Mouse (Mus musculus): ENCODE results near the gene Hoxc9.

Hoxc9 gene

GRCm38 (mm10) chr15:102996548-102996947 is 20.3 kb downstream of the Hoxc9 start:
- in situ Hi-C loops (cut with MboI; ENCODE audit: unreplicated experiment in 2 of 2): no loop called here

- in situ Hi-C loops (cut with MboI; ENCODE audit: unreplicated experiment in 2 of 2): no loop called here
These were observed 21.2 kb downstream of the Hoxc9 start for GRCm38 (mm10) chr15:102997431-102997830.

GRCm38 (mm10) chr15:102997939-102998355 is 21.7 kb downstream of the Hoxc9 start, which contains the start of gene Hoxc6:
TSS of gene Hoxc6 (plus strand) at chr15:102998257.
- in situ Hi-C loops (cut with MboI; ENCODE audit: unreplicated experiment in 2 of 2): no loop called here

GRCm38 (mm10) chr15:102998608-102999182 is 22.5 kb downstream of the Hoxc9 start:
- in situ Hi-C loops (cut with MboI; ENCODE audit: unreplicated experiment in 2 of 2): no loop called here

GRCm38 (mm10) chr15:102999183-102999831 is 23.1 kb downstream of the Hoxc9 start:
- in situ Hi-C loops (cut with MboI; ENCODE audit: unreplicated experiment in 2 of 2): no loop called here

- in situ Hi-C loops (cut with MboI; ENCODE audit: unreplicated experiment in 2 of 2): no loop called here
These were observed 23.7 kb downstream of the Hoxc9 start for GRCm38 (mm10) chr15:102999955-103000354.

GRCm38 (mm10) chr15:103000501-103000901 is 24.3 kb downstream of the Hoxc9 start:
- in situ Hi-C loops (cut with MboI; ENCODE audit: unreplicated experiment in 2 of 2): no loop called here

GRCm38 (mm10) chr15:103001370-103001769 is 25.1 kb downstream of the Hoxc9 start:
- in situ Hi-C loops (cut with MboI; ENCODE audit: unreplicated experiment in 2 of 2): no loop called here

GRCm38 (mm10) chr15:103002156-103002555 is 25.9 kb downstream of the Hoxc9 start:
- in situ Hi-C loops (cut with MboI; ENCODE audit: unreplicated experiment in 2 of 2): no loop called here

- in situ Hi-C loops (cut with MboI; ENCODE audit: unreplicated experiment in 2 of 2): no loop called here
These were observed 26.7 kb downstream of the Hoxc9 start for GRCm38 (mm10) chr15:103002821-103003448.

GRCm38 (mm10) chr15:103005308-103005707 is 29.1 kb downstream of the Hoxc9 start:
- in situ Hi-C loops (cut with MboI; ENCODE audit: unreplicated experiment in 2 of 2): no loop called here

GRCm38 (mm10) chr15:103005797-103006196 is 29.6 kb downstream of the Hoxc9 start:
- in situ Hi-C loops (cut with MboI; ENCODE audit: unreplicated experiment in 2 of 2): no loop called here

- in situ Hi-C loops (cut with MboI; ENCODE audit: unreplicated experiment in 2 of 2): no loop called here
These were observed 30.1 kb downstream of the Hoxc9 start for GRCm38 (mm10) chr15:103006326-103006725.

GRCm38 (mm10) chr15:103009265-103010111 is 33.2 kb downstream of the Hoxc9 start:
- in situ Hi-C loops (cut with MboI; ENCODE audit: unreplicated experiment in 2 of 2): loop anchor here in 1 of 2 experiments (5.0 kb wide), 1 partner anchor 163 kb away; no protein-coding TSS in a partner anchor

GRCm38 (mm10) chr15:103010112-103010846 is 34.0 kb downstream of the Hoxc9 start:
- in situ Hi-C loops (cut with MboI; ENCODE audit: unreplicated experiment in 2 of 2): loop anchor here in 1 of 2 experiments (5.0 kb wide), 1 partner anchor 162 kb away; no protein-coding TSS in a partner anchor

- in situ Hi-C loops (cut with MboI; ENCODE audit: unreplicated experiment in 2 of 2): loop anchor here in 1 of 2 experiments (5.0 kb wide), 1 partner anchor 161 kb away; no protein-coding TSS in a partner anchor
These were observed 34.8 kb downstream of the Hoxc9 start for GRCm38 (mm10) chr15:103010847-103011555.

GRCm38 (mm10) chr15:103011928-103012486 is 35.8 kb downstream of the Hoxc9 start:
- in situ Hi-C loops (cut with MboI; ENCODE audit: unreplicated experiment in 2 of 2): loop anchor here in 1 of 2 experiments (5.0 kb wide), 1 partner anchor 160 kb away; no protein-coding TSS in a partner anchor

GRCm38 (mm10) chr15:103013238-103013984 is 37.2 kb downstream of the Hoxc9 start:
- in situ Hi-C loops (cut with MboI; ENCODE audit: unreplicated experiment in 2 of 2): loop anchor here in 1 of 2 experiments (5.0 kb wide), 1 partner anchor 159 kb away; no protein-coding TSS in a partner anchor
